Mouse (Mus musculus) limb, embryonic 11.5 days (tissue): Measurements from ENCODE around the gene Uncx. TPM values are rescaled to one million over a fixed set of nuclear protein-coding genes. Genes with fewer than 3 reads are reported as not detected.
A peak's percentile ranks its signal among the peaks of the same experiment; 100 is the strongest.

ENCODE experiments used
- ATAC-seq: fragments of 200-750 bp; cut with Nextera tagmentation; 2 replicates; pipeline ENCODE4 v1.8.0; 2017; ENCODE audit warnings: low read depth; ENCODE audit not compliant: insufficient number of reproducible peaks, low FRiP score, low TSS enrichment
- DNase-seq: peaks from one replicate; pipeline ENCODE4 v3.0.0-alpha.2; 2015; ENCODE audit warnings: low spot score
- H3K27ac ChIP-seq: fragments of 300-500 bp; sonication (generic); replicated peaks from 2 replicates; pipeline ENCODE4 v1.5.1; 2014; ENCODE audit warnings: low read depth, mild to moderate bottlenecking, low read length
- H3K27me3 ChIP-seq: fragments of 300-500 bp; sonication (generic); 2 replicates; pipeline ENCODE4 v1.6.1; 2014; ENCODE audit warnings: mild to moderate bottlenecking, low read length, mixed read lengths; ENCODE audit not compliant: control insufficient read depth, insufficient read depth
- H3K36me3 ChIP-seq: fragments of 300-500 bp; sonication (generic); 2 replicates; pipeline ENCODE4 v1.6.1; 2014; ENCODE audit warnings: mild to moderate bottlenecking, low read length, moderate library complexity, mixed read lengths; ENCODE audit not compliant: control insufficient read depth, insufficient read depth
- H3K4me1 ChIP-seq: fragments of 300-500 bp; sonication (generic); 2 replicates; pipeline ENCODE4 v1.6.1; 2014; ENCODE audit warnings: low read length, mixed read lengths; ENCODE audit not compliant: control insufficient read depth, insufficient read depth
- H3K4me2 ChIP-seq: fragments of 300-500 bp; sonication (generic); 2 replicates; pipeline ENCODE4 v1.6.1; 2014; ENCODE audit warnings: low read depth, mild to moderate bottlenecking, moderate library complexity; ENCODE audit not compliant: severe bottlenecking
- H3K4me3 ChIP-seq: fragments of 300-500 bp; sonication (generic); 2 replicates; pipeline ENCODE4 v1.5.1; 2014; ENCODE audit warnings: low read depth, low read length
- H3K9ac ChIP-seq: fragments of 300-500 bp; sonication (generic); 2 replicates; pipeline ENCODE4 v1.6.1; 2014; ENCODE audit warnings: mild to moderate bottlenecking, low read length
- H3K9me3 ChIP-seq: fragments of 300-500 bp; sonication (generic); 2 replicates; pipeline ENCODE4 v1.6.1; 2016; ENCODE audit warnings: low read length; ENCODE audit not compliant: control insufficient read depth
- WGBS: fragments of 180-500 bp; shearing (Covaris S2); extraction: QIAGEN DNeasy Blood & Tissue Kit; methylation state at CpG from one replicate; pipeline ENCODE4 v1.1.7; 2014; 5-methylcytosine and 5-hydroxymethylcytosine counted together
- polyA plus RNA-seq: library from polyadenylated mRNA; unstranded; fragments of >200 nt; fragmentation: Nextera tagmentation; extraction: Ambion mirVana; gene quantifications from 2 replicates; pipeline ENCODE4 v1.2.1, GENCODE M21; 2014

Uncx gene
- polyA plus RNA-seq, 1 experiment from 2014 or later: 0.08 TPM

DNA sequence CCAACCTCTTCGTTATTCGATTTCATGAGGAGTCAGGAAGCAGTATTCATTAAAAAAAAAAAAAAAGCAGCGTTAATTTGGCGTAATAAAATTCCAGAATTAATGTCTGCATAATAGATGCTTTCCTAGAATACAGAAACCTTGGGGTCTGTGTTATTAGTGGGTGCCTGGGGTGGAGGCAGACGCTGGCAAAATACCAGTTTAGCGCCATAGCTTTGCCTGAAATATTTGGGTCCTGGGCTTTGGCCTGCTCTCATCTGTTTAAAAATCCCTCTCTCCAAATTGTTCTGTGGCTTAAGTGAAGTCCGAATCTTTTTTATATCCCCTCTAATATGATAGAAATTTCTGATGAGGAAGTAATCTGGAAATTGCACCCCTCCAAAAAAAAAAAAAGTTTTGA is 1.9 kb downstream of the Uncx start:
- no peak for DNase-seq
- no peak for ATAC-seq
- Histone ChIP-seq H3K36me3 (no peaks in the 10 kb centered on the region), H3K27me3 (peaks cover 98% of the 10 kb centered on the region), H3K9ac (no peak overlapping the region), H3K4me3 (no peak overlapping the region), H3K4me2 (no peak overlapping the region), H3K27ac (no peak overlapping the region), H3K9me3 (no peaks in the 10 kb centered on the region), H3K4me1 (peaks cover 6% of the 10 kb centered on the region; the same call in 1 of the 2 replicates)
- WGBS: 1% methylated on average over 7 of the region's 7 CpGs

DNA sequence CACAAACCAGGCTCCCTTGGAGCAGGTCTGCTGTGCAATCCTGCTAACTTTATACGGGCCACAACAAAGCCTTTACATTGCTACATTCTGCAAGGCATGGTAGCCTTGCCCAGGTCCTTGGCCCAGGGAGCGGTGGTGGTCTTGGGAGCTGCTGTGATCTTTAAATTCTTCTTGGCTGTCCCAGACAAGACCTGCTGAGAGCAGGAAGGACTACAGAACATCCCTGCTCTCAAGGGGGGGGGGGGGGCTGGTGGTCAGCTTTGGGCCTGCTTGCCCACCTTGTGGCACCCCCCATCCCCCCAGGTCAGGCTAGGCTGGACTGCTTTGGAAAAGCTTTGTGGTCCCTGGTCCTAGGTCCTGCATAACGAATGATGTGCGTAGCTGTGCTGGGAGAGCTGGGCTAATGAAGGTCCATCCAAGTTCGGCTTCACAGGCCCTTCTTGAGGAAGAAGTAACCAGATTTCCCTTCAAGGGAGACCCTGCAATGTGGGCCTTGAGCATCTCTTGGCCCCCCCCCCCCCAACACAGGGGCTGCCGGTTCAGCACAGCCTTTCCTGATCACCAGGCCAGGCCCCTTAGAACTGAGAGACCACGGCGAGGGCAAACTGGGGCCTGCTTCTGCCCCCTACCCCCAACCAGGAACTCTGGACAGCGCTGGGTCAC is 2.5 kb downstream of the Uncx start:
- DNase-seq (peak; percentile 57), ATAC-seq (no peak)
- Histone ChIP-seq H3K9me3 (no peaks in the 10 kb centered on the region), H3K4me3 (no peak overlapping the region), H3K4me1 (peaks cover 3% of the 10 kb centered on the region; the same call in 1 of the 2 replicates), H3K4me2 (no peak overlapping the region), H3K9ac (no peak overlapping the region), H3K27ac (no peak overlapping the region), H3K36me3 (no peaks in the 10 kb centered on the region), H3K27me3 (peaks cover 98% of the 10 kb centered on the region)
- WGBS: 1% methylated on average over 9 of the region's 9 CpGs

DNA sequence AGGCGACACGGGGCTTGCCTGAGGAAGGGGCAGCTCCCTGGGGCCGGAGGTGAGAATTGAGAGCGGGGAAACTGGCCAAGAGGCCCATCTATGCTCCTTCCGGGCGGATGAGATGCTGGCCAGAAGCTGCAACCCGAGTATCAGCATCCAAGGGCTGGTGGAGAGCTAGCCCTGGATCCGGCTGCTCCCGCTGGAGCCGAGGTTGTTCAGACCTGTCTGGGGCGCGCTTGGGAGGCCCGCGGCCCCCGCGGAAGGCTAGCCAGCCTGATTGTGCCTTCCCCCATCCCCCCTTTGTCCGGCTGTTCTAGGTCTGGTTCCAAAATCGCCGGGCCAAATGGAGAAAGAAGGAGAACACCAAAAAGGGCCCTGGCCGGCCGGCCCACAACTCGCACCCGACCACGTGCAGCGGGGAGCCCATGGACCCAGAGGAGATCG is 3.1 kb downstream of the Uncx start:
- no peak overlapping the region for H3K9ac ChIP-seq

GRCm38 (mm10) chr5:139546771-139547420 is 3.6 kb downstream of the Uncx start:
- no peaks in the 10 kb centered on the region for H3K9me3 ChIP-seq
- peaks cover 3% of the 10 kb centered on the region; the same call in 1 of the 2 replicates for H3K4me1 ChIP-seq
- H3K9ac ChIP-seq: no peak overlapping the region
- ATAC-seq (no peak), DNase-seq (peak; percentile 70)
- H3K4me2 ChIP-seq: no peak overlapping the region
- under 1% methylated on average over 59 of the region's 68 CpGs for WGBS
- no peak overlapping the region for H3K27ac ChIP-seq
- H3K36me3 ChIP-seq: no peaks in the 10 kb centered on the region
- H3K4me3 ChIP-seq: no peak overlapping the region
- H3K27me3 ChIP-seq: peaks cover 98% of the 10 kb centered on the region

More for the DNA sequence above, 3.1 kb downstream of the Uncx start:
- ATAC-seq (no peak), DNase-seq (peak; percentile 68)
- Histone ChIP-seq H3K27ac (no peak overlapping the region), H3K4me3 (no peak overlapping the region), H3K9me3 (no peaks in the 10 kb centered on the region), H3K4me2 (no peak overlapping the region), H3K27me3 (peaks cover 98% of the 10 kb centered on the region), H3K36me3 (no peaks in the 10 kb centered on the region), H3K4me1 (peaks cover 3% of the 10 kb centered on the region; the same call in 1 of the 2 replicates)
- WGBS: under 1% methylated on average over 26 of the region's 26 CpGs

DNA sequence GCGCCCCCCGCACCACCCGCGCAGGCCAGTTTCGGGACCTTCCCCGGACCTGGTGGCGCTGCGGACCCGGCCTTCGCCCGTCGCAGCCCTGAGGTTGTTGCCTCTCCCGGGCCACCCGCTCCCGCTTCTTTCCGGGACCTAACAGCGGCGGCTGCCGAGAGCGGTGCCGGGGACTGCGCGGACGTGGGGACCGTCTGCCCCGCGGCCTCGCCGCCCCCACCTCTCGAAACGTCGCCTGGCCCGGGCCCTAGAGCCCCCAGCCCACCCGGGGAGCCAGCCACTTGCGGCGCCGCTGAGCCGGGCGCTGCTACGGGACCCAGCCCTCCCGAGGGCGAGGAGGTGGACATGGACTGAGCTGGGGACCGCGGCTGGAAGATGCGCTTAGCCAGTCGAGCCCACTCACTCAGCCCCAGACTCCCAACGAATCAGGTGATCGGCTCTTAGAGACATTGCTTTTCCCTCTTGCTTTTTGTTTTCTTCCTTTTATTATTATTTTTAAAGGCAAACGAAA is 4.2 kb downstream of the Uncx start:
- no peaks in the 10 kb centered on the region for H3K9me3 ChIP-seq
- WGBS: under 1% methylated on average over 49 of the region's 49 CpGs
- DNase-seq (peak; percentile 60), ATAC-seq (no peak)
- H3K4me3 ChIP-seq: 0 out of 2 replicates have a peak overlapping the region, but pooled peaks have one; percentile 8
- H3K4me2 ChIP-seq: no peak overlapping the region
- no peaks in the 10 kb centered on the region for H3K36me3 ChIP-seq
- H3K9ac ChIP-seq: no peak overlapping the region
- peaks cover 98% of the 10 kb centered on the region for H3K27me3 ChIP-seq
- H3K4me1 ChIP-seq: peaks cover 3% of the 10 kb centered on the region; the same call in 1 of the 2 replicates
- H3K27ac ChIP-seq: no peak overlapping the region

DNA sequence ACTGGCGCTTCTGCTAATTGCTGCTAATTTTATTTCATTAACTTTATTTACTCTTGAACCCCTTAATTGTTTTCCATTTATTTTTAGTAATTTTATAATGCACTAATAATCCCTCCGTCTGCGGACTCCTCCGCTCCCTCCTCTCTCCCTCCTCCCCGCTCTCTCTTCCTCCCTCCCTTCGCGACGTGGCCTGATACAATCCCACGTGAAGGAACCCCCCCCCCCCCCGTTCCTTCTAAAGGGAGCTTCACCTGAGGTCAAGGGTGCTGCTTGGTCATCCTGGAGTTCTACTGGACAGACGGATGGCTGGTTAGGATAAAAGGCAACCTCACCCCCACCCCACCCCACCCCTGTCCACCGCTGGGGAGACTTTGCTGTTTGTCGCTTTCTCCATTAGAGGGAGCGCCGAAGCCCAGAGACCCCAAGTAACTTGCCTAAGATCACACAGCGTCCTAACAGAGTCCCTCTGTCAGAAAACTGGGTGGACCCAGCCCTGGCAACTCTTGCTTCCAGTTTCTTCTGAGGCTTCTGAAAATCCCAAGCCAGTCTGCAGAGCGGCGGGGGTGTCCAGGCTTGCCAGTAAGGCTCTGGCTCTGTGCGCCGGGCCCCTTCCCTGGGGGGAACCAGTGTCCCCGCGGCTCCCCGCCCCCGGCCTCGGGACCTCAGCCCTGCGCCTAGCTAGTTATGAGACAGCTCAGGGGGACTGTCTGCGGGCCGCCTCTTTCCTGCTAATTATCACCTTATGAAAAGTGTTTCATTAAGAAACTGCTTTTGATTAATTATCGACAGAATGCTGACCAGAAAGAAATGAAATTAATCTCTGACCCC is 10.4 kb downstream of the Uncx start:
- DNase-seq: peak; percentile 35
- no peak for ATAC-seq
- no peaks in the 10 kb centered on the region for H3K36me3 ChIP-seq
- H3K27ac ChIP-seq: no peak overlapping the region
- WGBS: 3% methylated on average over 29 of the region's 29 CpGs
- H3K9ac ChIP-seq: no peak overlapping the region
- peaks cover 95% of the 10 kb centered on the region for H3K27me3 ChIP-seq
- no peak overlapping the region for H3K4me3 ChIP-seq
- H3K4me2 ChIP-seq: no peak overlapping the region
- peaks cover 16% of the 10 kb centered on the region for H3K4me1 ChIP-seq
- no peaks in the 10 kb centered on the region for H3K9me3 ChIP-seq

DNA sequence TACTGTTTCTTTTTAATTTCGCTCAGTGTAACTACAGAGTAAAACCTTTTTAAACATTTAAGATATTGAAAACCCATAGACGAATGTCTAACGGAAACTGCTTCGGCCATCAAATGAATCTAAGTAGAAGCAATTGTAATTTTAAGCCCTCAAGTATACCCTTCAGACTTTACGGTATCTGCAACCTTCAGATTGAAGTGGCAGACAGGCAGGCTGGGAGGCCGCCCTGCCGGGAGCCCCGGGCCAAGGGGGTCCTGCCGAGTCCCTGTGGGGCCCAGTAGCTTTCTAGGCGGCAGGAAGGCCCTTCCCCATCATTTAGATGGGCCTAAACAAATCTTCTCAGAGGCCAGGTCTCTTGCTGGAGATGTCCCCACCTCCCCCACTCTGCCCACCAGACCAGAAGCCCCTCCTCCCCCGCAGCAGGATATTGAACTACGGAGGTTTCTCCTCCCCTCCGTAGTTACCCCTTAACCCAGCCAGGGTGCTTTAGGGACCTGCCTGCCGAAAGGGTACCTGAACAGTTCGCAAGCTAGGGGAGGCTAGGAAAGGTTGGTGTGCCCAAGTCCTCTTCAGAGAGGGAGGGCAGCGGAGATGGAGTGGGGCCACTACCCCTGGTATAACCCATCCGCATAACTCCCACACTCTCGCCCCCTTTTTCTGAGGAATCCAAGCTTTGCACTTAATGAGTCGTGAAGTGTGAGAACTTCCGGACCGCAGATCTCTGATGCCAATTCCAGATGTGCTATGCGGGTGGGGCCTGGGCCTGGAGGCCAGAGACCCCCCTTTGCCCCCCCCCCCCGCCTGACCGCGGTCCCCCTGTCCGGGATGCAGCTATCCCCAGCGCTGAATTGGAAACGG is 11.4 kb downstream of the Uncx start:
- no peak overlapping the region for H3K9ac ChIP-seq
- peaks cover 17% of the 10 kb centered on the region for H3K4me1 ChIP-seq
- H3K27me3 ChIP-seq: peaks cover 94% of the 10 kb centered on the region
- ATAC-seq: no peak
- DNase-seq: peak; percentile 53
- no peak overlapping the region for H3K4me3 ChIP-seq
- no peaks in the 10 kb centered on the region for H3K36me3 ChIP-seq
- H3K4me2 ChIP-seq: no peak overlapping the region
- H3K9me3 ChIP-seq: no peaks in the 10 kb centered on the region
- WGBS: 2% methylated on average over 28 of the region's 28 CpGs
- no peak overlapping the region for H3K27ac ChIP-seq
